Mouse (Mus musculus) liver, embryonic 14.5 days (tissue): ENCODE measurements at regions not wholly inside any gene's neighbourhood (a gene's known extent, or its start where the extent isn't known, plus 50 kb on each side); places are given as distances from the start of the nearest gene placed in this dataset.

Experiments
- CTCF ChIP-seq: IDR thresholded peaks from 2 replicates; pipeline ENCODE4 v1.5.1; 2016; ENCODE audit warnings: antibody characterized with exemption, low read depth, control low read depth
- EP300 ChIP-seq: IDR thresholded peaks from 2 replicates; pipeline ENCODE4 v1.6.1; 2016; ENCODE audit warnings: antibody characterized with exemption, low read depth

- TF ChIP-seq CTCF (no peak), EP300 (no peak)
Observed at GRCm38 (mm10) chr10:56566836-56567442, 189.8 kb downstream of the Gja1 start.
